Mouse (Mus musculus): ENCODE results near the gene Pik3r6.

Pik3r6 gene

DNA sequence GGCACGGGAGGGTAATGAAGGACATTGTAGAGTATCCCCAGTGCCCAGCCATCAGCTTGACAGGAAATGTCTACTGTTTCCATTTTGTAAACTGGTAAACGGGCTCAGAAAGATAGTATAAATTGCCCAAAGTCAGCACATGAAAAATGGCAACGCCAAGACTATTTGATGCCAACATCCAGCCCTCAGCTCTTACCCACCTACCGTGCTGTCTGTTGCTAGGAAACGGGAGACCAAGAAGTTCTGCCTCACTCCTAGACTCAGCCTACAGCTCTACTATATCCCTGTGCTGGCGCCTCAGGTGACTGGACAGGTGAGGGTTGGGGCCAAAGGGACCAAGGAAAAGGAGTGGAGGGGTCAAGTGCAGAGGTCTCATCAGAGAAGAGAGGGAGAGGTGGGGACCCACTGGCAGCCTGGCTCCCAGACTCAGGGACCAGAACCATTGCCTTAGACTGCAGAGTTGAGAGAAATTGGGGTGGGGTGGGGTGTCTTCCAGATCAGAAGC is 31.2 kb downstream of the Pik3r6 start:
- DNase-seq (ENCODE audit: low read depth) = no peak

DNA sequence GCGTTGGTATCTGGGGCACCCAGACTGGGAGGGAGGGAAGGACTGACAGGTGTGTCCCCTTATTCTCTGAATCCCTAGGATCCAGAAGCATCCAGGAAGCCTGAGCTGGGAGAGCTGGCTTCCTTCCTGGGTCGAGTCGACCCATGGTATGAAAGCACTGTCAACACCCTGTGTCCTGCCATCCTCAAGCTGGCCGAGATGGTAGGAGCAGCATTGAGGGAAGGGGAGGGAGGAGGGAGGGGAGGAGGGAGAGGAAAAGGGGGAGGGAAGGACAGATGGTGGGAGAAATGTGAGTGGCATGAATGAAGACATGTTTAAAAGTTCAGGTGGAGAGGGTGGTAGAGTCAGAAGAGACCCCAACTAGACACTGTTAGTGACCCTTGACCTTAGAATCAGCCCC is 33.2 kb downstream of the Pik3r6 start:
- no peak for DNase-seq (ENCODE audit: low read depth)

DNA sequence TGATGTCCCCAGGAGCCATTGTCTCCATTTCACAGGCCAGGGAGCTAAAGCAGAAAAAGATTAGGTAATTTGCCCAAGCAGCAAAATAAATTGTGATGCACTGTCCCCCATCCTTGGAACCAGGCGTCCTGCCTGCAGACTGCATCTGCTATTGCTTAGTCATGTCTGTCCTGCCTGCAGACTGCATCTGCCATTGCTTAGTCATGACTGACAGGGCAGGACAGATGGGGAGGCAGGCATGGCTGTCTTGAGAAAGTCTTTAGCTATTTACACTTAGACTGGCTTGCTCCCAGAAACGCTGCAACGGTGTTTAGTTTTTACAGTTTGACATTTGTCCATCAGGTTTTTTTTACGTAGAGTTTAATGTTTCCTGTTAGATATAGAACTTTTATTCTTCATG is 33.6 kb downstream of the Pik3r6 start:
- peak; percentile 46 for DNase-seq (ENCODE audit: low read depth)

DNA sequence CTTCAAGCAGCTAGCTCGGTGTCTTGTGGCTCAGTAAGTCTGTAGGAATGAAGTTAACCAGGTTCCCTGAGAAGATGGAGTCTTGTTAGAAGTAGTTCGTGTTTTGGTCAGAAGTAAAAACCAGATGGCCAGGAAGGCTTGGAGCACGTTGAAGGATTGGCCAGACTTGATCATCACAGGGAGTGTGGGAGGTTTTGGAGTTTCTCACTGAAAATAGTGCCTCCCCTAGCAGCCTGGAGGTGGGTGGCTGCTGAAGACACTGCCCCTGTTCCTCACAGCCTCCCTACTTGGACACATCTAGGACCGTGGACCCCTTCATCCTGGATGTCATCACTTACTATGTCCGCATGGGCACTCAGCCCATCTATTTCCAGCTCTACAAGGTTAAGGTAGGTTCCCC is 36.8 kb downstream of the Pik3r6 start:
- DNase-seq (ENCODE audit: low read depth) = no peak

DNA sequence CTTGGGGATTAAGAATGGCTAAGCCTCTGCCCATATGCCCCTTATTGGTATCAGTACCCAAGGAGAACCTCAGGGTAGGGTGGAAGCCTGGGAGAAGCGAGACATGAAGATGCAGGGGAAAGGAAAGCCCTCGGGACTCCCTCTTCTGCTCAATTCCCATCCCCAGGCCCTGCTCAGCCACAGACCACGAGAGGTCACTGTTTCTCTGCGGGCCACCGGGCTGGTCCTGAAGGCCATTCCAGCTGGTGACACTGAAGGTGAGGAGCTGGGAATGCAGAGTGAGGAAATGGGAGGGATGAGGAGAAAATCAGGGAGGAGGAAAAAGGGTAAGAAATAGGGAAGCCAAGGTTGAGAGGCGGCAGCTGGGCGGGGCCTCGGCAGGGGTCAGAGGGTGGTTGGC is 41.7 kb downstream of the Pik3r6 start:
- no peak for DNase-seq (ENCODE audit: low read depth)

DNA sequence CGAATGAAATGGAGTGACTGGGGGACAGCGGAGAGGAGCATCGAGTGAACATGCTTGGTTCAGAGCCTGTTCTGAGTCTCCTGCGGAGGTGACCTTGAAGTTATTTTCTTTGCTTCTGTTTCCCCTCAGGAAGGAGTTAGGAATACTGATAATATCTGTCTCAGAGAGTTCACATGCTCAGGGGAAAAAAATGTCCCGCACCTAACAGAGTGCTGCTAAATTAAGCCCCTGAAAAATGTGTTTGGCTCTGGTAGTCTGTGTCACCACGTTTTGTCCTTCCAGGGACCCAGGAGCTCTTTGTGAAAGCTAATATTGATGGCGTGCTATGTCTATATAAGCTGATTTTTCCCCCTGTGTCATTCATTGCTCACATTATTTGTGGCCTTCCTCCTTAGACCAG is 42.4 kb downstream of the Pik3r6 start:
- no peak for DNase-seq (ENCODE audit: low read depth)

DNA sequence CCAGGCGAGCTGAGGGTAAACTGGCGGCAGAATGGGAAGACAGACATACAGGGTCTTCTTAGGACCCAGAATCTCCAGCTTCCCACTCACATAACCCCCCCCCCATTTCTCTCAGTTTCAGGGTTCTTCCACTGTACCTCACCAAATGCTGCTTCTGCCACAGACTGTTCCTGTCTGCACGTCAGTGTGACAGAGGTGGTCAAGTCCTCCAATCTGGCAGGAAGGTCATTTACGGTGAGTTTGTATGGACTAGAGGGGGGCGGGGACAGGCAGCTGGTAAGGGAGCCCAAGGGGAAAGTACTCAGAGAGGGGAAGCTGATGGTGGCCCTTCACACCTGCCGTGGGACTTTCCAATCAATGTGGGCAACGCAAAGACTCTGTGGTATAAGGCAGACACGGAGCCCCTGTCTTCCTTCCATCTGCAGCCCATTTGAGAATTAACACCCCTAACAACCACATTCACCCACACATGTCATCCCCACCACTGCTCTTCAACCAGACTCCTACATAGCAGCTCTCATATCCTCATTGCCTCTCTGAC is 42.9 kb downstream of the Pik3r6 start:
- no peak for DNase-seq (ENCODE audit: low read depth)

DNA sequence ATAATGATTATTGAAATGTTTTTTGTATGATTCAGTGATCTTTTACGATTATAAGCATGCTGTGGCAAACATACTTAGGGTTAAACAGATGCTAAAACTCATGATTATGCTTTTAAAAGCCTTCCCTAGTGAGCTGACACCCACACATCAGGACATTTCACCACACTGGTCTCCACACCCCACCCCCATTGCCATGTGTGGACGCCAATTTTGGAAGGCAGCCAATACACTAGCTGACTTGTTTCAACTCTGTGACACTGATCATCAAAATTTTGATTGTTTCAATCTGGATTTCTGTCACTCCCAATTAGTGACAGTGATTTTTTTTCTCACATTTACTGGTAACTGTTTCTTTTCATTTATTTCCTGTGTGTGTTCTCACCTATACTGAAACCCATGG is 44.7 kb downstream of the Pik3r6 start:
- DNase-seq (ENCODE audit: low read depth) = no peak

DNA sequence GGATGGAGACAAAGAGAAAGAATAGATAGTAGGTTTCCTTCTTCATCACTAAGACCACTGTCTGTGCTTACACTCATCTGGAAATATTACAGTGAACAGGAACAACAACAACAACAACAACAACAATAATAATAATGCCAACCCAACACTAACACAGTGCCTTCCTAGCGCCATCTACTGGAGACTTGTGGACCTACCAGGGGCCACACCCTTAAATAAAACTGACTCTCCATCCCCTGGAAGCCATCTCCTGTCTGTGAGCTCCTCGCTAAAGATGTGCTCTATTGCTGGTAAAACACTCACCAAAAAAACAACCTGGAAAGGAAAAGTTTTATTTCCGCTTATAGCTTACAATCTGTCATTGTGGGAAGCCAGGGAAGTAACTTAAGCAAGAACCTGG is 46.8 kb downstream of the Pik3r6 start:
- peak; percentile 16 for DNase-seq (ENCODE audit: low read depth)

DNA sequence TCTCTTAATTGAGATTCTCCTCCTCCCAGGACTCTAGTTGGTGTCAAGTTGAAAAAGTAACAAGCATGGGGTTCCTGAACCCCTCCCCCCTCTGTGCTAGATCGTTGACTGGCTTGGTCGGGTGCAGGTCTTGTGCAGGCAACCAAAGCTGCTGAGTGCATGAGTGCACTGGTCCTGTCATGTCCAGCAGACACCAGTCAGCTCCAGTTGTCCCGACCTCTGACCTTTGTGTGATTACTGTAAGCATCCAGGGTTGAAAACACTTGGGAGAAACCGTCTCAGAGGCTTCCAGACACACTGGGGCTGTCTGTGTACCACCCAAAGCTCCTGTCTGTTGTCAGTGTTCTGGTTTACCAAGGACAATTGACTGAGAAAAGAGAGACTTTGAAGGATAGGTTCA is 47.5 kb downstream of the Pik3r6 start:
- no peak for DNase-seq (ENCODE audit: low read depth)

DNA sequence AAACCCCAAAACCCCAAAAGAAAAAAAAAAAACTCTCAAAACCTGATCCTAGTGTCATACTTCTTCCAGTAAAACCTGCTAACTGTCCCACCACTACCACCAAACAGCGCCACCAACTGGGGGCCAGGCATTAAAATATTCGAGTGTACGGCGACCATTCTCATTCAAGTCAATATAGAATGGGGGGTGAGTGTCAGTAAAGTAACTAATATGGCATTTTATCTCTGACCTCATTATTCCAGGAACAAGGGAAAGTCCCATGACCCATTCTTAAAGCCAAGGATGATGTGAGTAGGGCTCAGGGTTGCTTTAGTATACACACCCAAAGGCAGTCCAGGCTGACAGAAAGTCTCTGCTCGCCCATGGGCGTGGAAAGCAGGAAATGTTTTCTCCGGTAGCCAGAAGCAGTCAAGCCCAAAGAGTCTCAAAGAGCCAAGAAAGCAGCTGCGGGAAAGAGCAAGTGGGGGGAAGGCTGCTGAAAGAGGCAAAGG is 51.2 kb downstream of the Pik3r6 start:
- peak; percentile 47 for DNase-seq (ENCODE audit: low read depth)

DNA sequence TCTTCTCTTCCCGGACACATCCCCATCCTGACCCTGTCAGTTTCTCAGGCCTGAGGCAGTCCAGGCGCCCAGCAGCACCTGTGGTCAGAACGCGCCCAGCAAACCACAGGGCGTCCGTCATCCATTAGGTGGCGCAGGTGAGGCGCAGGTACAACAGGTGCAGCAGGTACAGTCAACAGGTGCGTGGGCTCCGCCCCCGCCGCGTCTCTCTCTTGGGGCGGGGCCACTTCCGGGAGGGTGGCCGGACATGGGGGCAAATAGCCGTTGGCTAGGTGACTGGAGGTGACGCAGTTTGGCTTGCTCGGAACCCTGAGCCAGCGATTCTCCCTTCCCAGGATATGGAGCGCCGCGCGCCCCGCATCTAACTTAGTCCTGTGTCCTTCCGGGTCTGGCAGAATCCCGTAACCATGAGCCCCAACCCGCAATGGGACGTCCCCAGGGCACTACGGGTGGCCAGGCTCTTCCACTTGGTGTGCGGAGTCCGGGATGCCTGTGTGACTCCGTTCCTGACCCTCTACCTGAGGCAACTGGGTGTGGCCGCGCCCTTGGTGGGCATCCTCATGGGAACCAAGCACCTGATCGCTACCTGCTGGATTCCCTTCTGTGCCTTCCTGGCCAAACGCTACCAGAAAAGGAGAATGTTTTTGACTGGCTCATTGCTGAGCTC is 53.2 kb downstream of the Pik3r6 start, which contains the start of gene Mfsd6l:
Gene Mfsd6l, plus strand, starts transcription at position 269 of the 667 bp plus-strand sequence.
- no peak for DNase-seq (ENCODE audit: low read depth)

DNA sequence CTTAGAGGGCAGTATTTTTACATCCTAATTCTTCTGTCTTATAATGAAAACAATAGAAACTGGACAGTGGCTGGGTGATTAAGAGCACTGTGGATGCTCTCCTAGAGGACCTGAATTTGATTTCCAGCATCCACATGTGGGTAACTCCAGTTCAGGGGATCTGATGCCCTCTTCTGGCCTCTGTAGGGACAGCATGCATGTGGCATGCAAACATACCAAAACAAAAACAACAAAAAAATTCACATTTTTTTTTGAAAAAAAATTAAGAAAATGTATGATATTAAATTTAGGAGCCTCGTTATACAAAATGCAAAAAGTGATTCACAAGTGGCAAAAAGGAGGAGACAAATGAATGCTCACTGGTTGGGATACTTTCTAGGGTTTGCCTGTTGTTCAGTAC is 56.7 kb downstream of the Pik3r6 start:
- peak; percentile 19 for DNase-seq (ENCODE audit: low read depth)

DNA sequence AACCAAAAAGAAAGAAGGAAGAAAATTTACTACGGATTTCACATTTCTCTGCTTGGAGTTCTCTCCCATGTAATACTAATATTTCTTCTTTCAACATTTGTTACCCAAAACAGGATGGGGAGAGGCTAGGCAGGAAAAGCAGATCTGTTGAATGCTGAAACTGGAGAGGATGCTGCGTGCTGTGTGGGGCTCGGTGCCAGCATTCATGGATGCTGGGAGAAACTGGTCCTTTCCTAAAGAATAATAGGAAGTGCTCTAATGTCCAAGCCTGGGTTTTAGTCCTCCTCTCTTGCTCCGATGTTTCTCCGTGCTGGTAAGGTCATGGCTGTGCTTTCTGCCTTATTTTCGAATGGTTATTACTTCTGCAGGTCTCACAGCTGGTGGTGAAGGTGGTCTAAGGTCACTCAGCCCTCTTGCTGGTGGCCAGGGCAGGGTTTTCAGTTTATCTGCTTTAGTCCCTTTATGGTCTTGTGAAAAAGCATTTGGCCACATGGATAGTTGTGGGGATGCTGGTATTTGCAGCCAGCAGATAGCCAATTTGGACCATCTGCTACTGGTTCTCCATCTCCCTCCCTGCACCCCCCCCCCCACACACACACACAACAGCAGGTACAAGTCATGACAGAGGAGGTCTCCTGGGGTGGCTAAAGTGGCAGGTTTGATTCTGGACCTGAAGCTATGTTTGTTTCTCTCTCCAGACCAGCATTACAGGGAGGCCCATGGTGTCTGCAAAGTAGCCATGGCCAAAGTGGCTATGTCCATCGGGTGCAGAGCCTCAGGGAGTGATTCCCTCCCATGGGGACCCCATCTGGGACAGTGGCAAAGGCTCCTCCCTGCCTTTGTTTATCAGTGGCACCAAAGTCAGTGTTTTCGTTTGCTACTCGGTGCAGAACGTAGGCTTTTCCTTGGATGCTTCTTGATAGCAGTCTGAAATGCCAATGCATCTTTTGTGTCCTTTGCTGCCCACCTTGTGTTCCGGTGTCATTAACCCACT is 59.4 kb downstream of the Pik3r6 start:
- no peak for DNase-seq (ENCODE audit: low read depth)

DNA sequence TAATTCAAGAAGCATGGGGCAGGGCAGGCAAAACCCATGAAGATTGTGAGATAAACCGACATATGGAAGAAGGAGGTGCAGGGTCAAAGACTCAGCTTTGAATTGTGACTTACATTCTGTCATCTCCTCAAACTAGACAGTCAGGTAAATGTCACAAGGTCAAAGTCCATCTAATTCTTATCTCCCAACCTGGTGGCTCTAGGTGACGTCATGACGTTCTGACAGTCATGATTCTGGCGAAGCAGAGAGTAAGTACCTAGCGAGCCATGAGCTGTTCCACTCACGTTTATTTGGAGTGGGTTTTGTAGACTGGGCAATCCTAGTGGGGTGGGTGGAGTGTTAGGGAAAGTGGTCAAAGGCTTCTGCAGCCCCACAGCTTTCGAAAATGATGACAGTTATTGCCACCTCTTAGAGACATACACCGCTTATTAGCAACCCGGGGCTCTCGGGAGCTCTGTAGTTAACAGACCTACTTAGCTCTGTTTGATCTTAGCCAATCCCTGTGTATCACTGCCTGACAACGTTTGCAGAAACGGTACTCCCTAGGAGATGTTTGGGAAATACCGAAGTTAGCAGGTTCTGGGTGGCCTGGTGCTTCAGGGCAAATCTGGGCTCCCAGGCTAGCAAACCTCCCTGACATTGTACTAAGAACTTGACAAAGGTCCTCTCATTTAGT is 61.7 kb downstream of the Pik3r6 start:
- DNase-seq (ENCODE audit: low read depth) = no peak

DNA sequence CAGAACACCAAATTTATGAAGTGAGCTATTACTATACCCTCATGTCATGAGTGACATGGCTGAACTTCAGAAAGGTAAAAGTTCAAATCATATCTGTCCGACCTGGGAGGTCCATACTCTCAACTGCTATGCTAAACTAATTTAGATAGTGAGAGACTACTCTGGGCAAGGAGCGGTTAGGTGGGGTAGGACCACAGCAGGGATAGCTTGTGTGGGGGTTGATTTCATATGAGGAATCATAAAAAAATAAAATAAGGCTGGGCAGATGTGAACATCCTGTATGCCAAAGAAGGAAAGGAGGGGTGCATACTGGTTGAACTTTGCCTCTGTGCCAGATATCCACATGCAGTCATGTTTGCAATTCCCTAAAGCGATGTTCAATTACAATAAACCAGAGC is 62.2 kb downstream of the Pik3r6 start:
- no peak for DNase-seq (ENCODE audit: low read depth)

DNA sequence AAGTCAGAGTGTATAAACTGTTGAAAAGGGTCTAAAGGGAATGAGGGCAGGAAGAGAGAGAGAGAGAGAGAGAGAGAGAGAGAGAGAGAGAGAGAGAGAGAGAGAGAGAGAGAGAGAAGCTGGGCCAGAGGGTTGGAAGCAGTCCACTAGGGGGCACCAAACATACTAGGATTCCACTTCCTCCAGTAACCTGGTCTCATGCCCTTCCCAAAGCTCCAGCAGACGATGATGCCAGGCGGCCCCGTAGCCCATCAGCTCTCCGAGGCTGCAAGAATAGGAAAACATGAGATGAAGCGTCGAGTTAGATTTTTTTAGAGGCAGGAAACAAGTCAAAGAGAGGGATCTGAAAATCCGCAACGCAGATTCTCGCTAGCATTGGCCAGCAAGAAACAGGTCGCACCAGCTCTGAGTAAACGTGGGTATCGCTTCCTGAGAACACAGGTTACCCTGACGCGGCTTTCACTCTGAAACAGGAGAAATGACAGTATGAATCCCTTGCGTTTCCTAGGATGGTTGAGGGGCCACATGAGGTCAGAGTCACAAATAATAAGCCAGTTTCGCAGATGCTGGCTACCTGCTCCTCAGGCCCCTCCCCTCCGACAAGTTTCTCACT is 63.7 kb downstream of the Pik3r6 start:
- DNase-seq (ENCODE audit: low read depth) = peak; percentile 43

DNA sequence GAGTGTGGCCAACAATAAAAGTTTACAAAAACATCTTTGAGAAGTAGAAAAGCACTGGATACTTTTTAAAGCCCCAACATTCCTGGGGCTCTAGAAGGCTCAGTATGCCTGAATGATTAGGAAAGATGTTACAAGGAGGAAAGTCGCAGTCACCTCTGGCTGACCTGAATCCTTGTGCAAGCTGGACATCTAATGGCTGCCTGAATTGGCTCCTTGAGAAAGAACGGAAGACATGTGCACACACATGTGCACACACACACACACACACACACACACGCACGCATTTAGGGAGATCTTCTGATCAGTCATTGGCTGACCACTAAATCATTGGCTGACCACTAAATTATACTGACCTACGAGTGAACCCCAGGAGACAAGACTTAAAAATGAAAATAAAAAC is 68.0 kb downstream of the Pik3r6 start:
- no peak for DNase-seq (ENCODE audit: low read depth)

DNA sequence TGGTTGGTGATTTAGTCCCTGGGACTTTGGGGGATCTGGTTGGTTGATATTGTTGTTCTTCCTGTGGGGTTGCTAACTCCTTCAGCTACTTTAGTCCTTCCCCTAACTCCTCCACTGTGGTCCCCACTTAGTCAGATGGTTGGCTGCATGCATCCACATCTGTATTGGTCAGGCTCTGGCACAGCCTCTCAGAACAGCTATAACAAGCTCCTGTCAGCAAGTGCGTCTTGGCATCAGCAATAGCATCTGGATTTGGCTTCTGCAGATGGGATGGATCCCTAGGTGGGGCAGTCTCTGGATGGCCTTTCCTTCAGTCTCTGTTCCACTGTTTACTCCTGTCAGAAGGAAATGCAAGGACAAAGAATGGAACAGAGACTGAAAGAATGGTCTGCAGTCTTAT is 74.3 kb downstream of the Pik3r6 start:
- no peak for DNase-seq (ENCODE audit: low read depth)

DNA sequence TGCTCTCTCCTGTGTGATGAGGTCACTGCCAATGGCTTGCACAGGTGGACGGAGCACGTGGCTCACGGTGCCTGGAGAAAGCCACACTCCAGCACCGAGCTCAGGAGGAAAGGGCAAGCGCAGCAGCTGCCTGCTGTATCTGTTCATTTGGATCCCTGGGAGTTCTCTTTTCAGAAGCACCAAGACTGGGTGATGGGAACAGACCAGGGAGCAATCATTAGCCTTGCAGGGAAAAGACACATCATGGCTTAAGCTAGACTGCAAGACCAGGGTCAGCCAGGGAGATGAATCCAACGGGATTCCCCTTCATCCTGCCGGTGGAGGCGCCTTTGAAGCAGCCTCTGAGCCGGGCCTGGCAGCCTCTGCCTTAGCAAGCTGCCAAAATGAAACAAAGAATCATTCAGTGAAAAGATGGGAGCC is 76.7 kb downstream of the Pik3r6 start:
- DNase-seq (ENCODE audit: low read depth) = no peak

DNA sequence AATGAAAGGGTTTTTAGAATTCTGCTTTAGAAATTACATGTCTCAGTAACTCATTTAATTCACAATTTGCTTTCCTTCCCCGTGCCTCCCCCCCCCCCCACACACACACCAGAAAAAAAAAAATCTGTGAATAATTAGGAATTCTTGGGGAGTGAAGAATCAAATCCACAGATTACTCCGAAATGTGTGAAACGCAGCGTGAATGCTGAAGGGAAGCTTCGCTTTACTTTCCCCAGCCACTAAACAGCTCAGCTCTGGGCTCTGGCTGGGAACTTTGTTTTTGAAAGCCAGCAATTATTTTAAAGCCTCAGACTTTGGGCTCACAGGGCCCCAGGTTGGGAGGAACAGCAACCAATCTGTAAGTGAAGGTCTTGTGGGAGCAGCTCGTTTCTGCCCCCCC is 77.7 kb downstream of the Pik3r6 start:
- no peak for DNase-seq (ENCODE audit: low read depth)

DNA sequence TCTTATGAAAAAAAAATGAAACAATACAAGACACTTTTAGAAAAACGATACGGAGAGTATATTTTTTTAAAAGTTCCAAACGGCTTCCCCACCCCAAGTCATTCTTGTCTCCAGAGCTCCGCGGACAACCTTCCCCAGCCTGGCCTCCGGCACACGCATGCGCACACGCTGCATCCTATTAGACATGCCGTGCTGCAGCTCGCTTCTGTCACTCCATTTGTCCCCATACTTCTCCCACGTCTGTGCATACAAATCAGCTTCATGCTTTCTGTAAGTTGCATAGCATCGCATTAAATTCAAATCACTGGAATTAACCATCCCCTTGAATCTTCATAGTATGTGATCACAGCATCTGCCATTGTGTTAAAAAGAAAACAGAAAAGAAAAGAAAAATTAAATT is 80.4 kb downstream of the Pik3r6 start:
- DNase-seq (ENCODE audit: low read depth) = no peak

All from 416B (cell line).